Mouse (Mus musculus) heart, postnatal 0 days (tissue): ENCODE results near the gene Snx30.

Source experiments
- CTCF ChIP-seq: IDR thresholded peaks from 2 replicates; pipeline ENCODE4 v1.5.1; 2016; ENCODE audit warnings: antibody characterized with exemption, control low read depth, low read depth
- EP300 ChIP-seq: IDR thresholded peaks from 2 replicates; pipeline ENCODE4 v1.6.1; 2016; ENCODE audit warnings: antibody characterized with exemption, low read depth

DNA sequence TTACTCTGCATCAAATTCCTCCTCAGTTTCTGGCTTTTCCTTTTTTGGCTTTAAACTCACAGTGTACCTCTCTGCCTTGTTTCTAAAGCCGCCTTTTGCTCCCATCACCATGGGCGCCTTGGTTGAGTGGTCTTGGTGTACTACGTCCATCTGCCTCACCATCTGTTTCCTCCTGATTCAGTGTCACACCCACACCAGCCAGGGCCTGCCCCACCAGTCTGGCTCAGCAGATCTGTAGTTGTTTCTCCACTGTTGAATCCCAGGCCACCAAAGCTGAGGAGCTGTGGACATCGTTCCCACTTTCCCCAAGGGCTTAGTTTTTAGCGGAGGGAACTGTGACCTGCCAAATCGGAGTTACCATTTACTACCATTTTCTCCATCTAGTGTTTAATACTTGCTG is 20.0 kb downstream of the Snx30 start:
- TF ChIP-seq CTCF (no peak), EP300 (no peak)
